Mouse (Mus musculus) hindbrain, embryonic 16.5 days (tissue): ENCODE data around the gene Zc2hc1b. TPM values are rescaled to one million over a fixed set of nuclear protein-coding genes. Genes with fewer than 3 reads are reported as not detected.
A peak's percentile ranks its signal among the peaks of the same experiment; 100 is the strongest.

Experiments used
- ATAC-seq: fragments of 200-750 bp; cut with Nextera tagmentation; 2 replicates; pipeline ENCODE4 v1.8.0; 2017; ENCODE audit warnings: moderate TSS enrichment, moderate library complexity
- H3K27ac ChIP-seq: fragments of 300-500 bp; sonication (generic); 2 replicates; pipeline ENCODE4 v1.5.1; 2014; ENCODE audit warnings: low read depth, mild to moderate bottlenecking, control low read depth, low read length, moderate library complexity
- H3K27me3 ChIP-seq: fragments of 300-500 bp; sonication (generic); replicated peaks from 2 replicates; pipeline ENCODE4 v1.6.1; 2014; ENCODE audit warnings: low read length; ENCODE audit not compliant: control insufficient read depth, insufficient read depth
- H3K36me3 ChIP-seq: fragments of 300-500 bp; sonication (generic); 2 replicates; pipeline ENCODE4 v1.6.1; 2014; ENCODE audit warnings: mild to moderate bottlenecking, low read length, moderate library complexity, mixed read lengths; ENCODE audit not compliant: control insufficient read depth, insufficient read depth
- H3K4me1 ChIP-seq: fragments of 300-500 bp; sonication (generic); 2 replicates; pipeline ENCODE4 v1.6.1; 2014; ENCODE audit warnings: low read depth, low read length; ENCODE audit not compliant: control insufficient read depth, insufficient read depth
- H3K4me2 ChIP-seq: fragments of 300-500 bp; sonication (generic); 2 replicates; pipeline ENCODE4 v1.6.1; 2014; ENCODE audit warnings: mild to moderate bottlenecking, low read length, control low read depth, moderate library complexity
- H3K4me3 ChIP-seq: fragments of 300-500 bp; sonication (generic); 2 replicates; pipeline ENCODE4 v1.5.1; 2014; ENCODE audit warnings: mild to moderate bottlenecking, low read length, control low read depth, moderate library complexity
- H3K9ac ChIP-seq: fragments of 300-500 bp; sonication (generic); 2 replicates; pipeline ENCODE4 v1.6.1; 2014; ENCODE audit warnings: low read depth, mild to moderate bottlenecking, control low read depth, low read length, moderate library complexity
- H3K9me3 ChIP-seq: fragments of 300-500 bp; sonication (generic); 2 replicates; pipeline ENCODE4 v1.6.1; 2014; ENCODE audit warnings: mild to moderate bottlenecking, low read length, moderate library complexity; ENCODE audit not compliant: control insufficient read depth
- WGBS: fragments of 180-500 bp; shearing (Covaris S2); extraction: QIAGEN DNeasy Blood & Tissue Kit; methylation state at CpG from one replicate; pipeline ENCODE4 v1.1.7; 2014; 5-methylcytosine and 5-hydroxymethylcytosine counted together
- polyA plus RNA-seq: library from polyadenylated mRNA; unstranded; fragments of >200 nt; fragmentation: Nextera tagmentation; extraction: Ambion mirVana; gene quantifications from 2 replicates; pipeline ENCODE4 v1.2.1, GENCODE M21; 2015

Zc2hc1b gene
- polyA plus RNA-seq, 1 experiment from 2014 or later, result not detected

DNA sequence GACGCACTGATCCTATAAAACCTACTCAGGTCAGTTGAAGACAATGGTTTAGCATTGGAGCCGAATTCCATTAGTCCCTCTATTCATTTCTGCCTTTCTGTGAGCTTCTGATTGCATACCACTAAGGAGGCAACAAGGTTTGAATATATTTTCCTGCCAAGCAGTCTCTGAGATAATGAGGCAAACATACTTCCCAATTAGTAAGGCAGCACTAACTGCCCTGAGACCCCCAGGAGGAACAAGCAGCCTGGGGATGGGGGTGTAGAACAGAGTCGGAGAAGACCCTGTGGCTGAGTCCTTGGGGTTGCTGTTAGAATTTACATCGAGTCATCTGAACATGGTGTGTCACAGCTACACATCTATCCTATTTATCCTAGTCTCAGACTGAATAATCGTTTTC, 22.4 kb downstream of the Zc2hc1b start:
- H3K4me2 ChIP-seq, result no peak overlapping the region
- H3K9me3 ChIP-seq, result 0 out of 2 replicates have a peak, but pooled peaks cover 2% of the 10 kb centered on the region
- no peak for ATAC-seq
- 81% methylated on average over 5 of the region's 5 CpGs for WGBS
- H3K36me3 ChIP-seq, result no peaks in the 10 kb centered on the region
- no peak overlapping the region for H3K4me3 ChIP-seq
- H3K4me1 ChIP-seq, result no peaks in the 10 kb centered on the region
- H3K27me3 ChIP-seq, result no peaks in the 10 kb centered on the region
- no peak overlapping the region for H3K27ac ChIP-seq
- no peak overlapping the region for H3K9ac ChIP-seq

DNA sequence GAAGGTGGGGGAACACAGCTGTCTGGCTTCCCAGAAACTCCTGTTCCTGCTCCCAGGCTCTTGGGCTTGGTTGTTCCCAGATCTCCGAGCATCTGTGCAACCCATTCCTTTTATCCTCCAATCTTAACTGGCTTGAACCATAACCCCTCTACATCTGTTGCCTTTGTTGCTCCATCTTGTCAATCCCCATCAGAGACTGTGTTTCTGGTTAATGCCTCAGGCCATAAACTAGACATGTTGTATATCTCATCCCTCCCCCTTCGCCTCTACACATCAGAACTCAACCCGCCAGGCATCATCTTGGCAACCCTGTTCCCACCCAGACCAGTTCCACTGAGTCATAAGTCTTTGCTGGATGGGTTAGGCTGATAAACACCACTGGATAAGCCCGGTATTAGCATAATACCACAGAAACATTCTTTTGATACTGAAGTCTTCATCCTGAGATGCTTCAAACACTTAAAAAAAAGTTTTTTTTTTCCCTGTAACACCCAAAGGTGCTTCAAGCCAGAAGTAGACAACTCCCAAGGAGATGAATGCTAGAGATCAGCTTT, 24.9 kb downstream of the Zc2hc1b start:
- no peak overlapping the region for H3K9ac ChIP-seq
- no peaks in the 10 kb centered on the region for H3K4me1 ChIP-seq
- no peaks in the 10 kb centered on the region for H3K27me3 ChIP-seq
- no peak overlapping the region for H3K4me3 ChIP-seq
- H3K9me3 ChIP-seq, result 0 out of 2 replicates have a peak, but pooled peaks cover 2% of the 10 kb centered on the region
- no peak for ATAC-seq
- no peak overlapping the region for H3K4me2 ChIP-seq
- WGBS, result 84% methylated on average over 4 of the region's 4 CpGs
- no peaks in the 10 kb centered on the region for H3K36me3 ChIP-seq
- H3K27ac ChIP-seq, result no peak overlapping the region

DNA sequence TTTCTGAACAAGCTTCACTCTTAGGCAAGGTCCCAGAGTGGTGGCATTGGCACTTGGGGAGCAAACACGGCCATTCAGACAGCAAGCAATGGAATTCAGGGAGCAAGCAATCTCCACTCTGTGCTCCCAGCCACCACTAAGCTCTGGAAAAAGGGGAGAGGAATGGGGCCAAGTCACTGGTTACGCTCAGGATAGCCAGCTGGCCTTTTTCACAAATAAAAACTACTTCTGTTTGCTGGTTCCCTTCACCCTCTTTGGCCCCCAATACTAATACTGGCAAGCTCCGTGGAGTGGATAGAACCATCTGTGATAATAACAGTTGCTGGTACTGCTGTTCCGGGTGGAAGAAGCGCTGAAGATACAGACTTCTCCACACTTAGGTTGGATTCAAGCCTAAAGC, 26.5 kb downstream of the Zc2hc1b start:
- no peaks in the 10 kb centered on the region for H3K36me3 ChIP-seq
- 67% methylated on average over 5 of the region's 5 CpGs for WGBS
- peak; percentile 54; the same call in 1 of the 2 replicates for ATAC-seq
- H3K27me3 ChIP-seq, result no peaks in the 10 kb centered on the region
- H3K4me3 ChIP-seq, result no peak overlapping the region
- H3K9me3 ChIP-seq, result no peaks in the 10 kb centered on the region
- H3K4me1 ChIP-seq, result no peaks in the 10 kb centered on the region
- H3K4me2 ChIP-seq, result no peak overlapping the region
- H3K9ac ChIP-seq, result no peak overlapping the region
- H3K27ac ChIP-seq, result no peak overlapping the region

DNA sequence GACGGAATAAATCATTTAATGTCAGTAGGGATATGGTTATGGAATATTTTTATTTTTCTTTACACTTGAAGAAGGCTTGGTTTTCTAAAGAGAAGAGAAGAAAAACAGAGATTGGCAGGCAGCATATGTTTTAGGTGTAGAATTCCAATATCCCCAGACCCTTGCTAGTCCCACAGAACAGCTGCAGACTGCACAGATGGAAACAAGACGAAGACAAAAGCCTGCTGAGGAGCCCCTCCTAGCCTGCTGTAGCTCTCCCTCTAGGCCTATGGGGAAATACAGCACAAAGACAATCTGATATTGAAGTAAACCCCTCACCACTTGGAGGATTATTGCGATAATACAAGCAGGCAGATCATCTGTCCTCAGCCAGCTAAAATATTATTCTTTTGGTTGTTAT, 27.4 kb downstream of the Zc2hc1b start:
- WGBS, result 56% methylated on average over 3 of the region's 3 CpGs
- no peak for ATAC-seq
- Histone ChIP-seq H3K4me1 (no peaks in the 10 kb centered on the region), H3K27me3 (no peaks in the 10 kb centered on the region), H3K9ac (no peak overlapping the region), H3K27ac (no peak overlapping the region), H3K36me3 (no peaks in the 10 kb centered on the region), H3K9me3 (no peaks in the 10 kb centered on the region), H3K4me3 (no peak overlapping the region), H3K4me2 (no peak overlapping the region)

DNA sequence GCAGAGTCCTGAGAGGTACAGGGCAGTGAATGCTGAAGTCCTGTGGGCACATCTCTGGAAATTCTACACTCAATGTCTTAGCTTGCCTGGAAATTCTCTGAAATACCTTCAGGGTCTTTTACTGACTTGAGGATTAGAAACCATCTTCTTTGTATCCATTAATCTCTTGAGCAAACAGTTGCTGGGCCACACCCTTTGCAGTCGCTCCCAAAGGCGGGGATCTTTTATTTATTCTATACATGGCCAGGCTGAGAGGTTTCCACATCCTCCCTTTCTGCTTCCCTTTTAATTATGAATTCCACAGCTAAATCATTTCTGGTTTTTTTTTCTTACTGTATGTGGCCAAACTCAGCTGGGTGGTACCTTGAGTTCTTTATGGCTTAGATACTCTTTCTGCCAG, 37.4 kb downstream of the Zc2hc1b start:
- no peaks in the 10 kb centered on the region for H3K36me3 ChIP-seq
- no peak for ATAC-seq
- no peaks in the 10 kb centered on the region for H3K27me3 ChIP-seq
- H3K4me3 ChIP-seq, result no peak overlapping the region
- H3K27ac ChIP-seq, result no peak overlapping the region
- 84% methylated on average over 2 of the region's 2 CpGs for WGBS
- H3K4me1 ChIP-seq, result no peaks in the 10 kb centered on the region
- no peaks in the 10 kb centered on the region for H3K9me3 ChIP-seq
- no peak overlapping the region for H3K4me2 ChIP-seq
- no peak overlapping the region for H3K9ac ChIP-seq

DNA sequence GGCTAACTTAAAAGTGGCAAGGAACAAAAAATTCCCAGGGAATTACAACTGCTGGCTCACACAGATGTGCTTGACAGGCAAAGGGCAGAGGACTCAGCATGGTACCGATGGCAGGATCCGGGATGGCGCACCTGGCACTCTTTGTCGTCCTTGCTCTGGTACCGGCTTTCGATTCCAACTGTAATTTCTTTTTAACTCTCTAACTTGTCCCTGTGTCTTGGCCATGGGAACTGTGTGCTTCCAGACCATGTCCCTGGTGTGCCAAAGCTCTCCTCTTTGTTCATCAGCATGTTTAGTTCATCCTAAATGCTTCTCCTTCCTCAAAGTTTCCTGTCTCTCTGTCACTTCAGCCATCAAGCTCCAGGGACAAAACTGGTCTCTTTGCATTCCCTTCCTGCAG, 39.9 kb downstream of the Zc2hc1b start:
- Histone ChIP-seq H3K4me3 (no peak overlapping the region), H3K9me3 (no peaks in the 10 kb centered on the region), H3K27ac (no peak overlapping the region), H3K4me2 (no peak overlapping the region), H3K4me1 (no peaks in the 10 kb centered on the region), H3K9ac (no peak overlapping the region), H3K36me3 (no peaks in the 10 kb centered on the region), H3K27me3 (no peaks in the 10 kb centered on the region)
- ATAC-seq, result no peak
- 84% methylated on average over 6 of the region's 6 CpGs for WGBS

DNA sequence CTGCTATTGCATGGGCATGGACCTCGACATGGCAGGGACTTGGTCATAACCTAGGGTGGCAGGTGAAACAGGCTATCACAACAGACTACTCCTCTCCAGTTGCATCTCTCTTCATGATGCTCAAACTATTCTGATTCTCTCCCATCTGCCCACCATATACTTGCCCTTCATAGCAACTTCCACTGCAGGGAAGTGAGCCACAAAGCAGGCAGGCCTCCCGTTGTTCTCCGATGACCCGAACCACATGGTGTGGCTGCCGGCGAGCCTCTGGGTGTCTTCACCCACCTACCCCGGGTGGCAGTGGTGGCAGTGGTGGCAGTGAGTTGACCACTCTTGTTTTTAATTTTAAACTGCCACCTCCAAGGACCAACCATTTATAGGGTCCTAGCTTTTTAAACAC, 42.1 kb downstream of the Zc2hc1b start:
- no peak for ATAC-seq
- no peaks in the 10 kb centered on the region for H3K9me3 ChIP-seq
- no peak overlapping the region for H3K9ac ChIP-seq
- H3K27me3 ChIP-seq, result no peaks in the 10 kb centered on the region
- H3K4me1 ChIP-seq, result no peaks in the 10 kb centered on the region
- H3K4me2 ChIP-seq, result no peak overlapping the region
- H3K27ac ChIP-seq, result no peak overlapping the region
- no peak overlapping the region for H3K4me3 ChIP-seq
- 96% methylated on average over 7 of the region's 7 CpGs for WGBS
- H3K36me3 ChIP-seq, result no peaks in the 10 kb centered on the region

DNA sequence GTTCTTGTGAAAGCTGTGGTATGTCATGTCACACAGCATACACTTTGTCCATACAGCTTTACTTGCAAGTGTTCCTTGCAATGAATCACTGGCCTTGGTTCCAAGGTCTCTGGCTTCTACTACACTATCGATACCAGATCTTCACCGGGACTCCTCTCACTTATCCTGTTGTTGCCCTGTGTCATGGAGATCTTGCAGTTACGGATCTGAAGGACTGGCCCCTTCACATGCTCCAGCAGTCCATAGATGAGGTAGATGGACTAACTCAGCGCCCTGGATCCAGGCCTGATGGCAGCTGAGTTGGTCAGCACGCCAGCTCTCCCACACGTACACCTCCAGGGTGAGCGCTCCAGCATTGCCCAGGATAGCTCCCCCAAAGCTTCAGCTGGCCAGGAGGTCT, 42.5 kb downstream of the Zc2hc1b start:
- WGBS, result 95% methylated on average over 7 of the region's 7 CpGs
- Histone ChIP-seq H3K27me3 (no peaks in the 10 kb centered on the region), H3K9ac (no peak overlapping the region), H3K27ac (no peak overlapping the region), H3K36me3 (no peaks in the 10 kb centered on the region), H3K4me2 (no peak overlapping the region), H3K4me3 (no peak overlapping the region), H3K9me3 (no peaks in the 10 kb centered on the region), H3K4me1 (no peaks in the 10 kb centered on the region)
- ATAC-seq, result no peak

DNA sequence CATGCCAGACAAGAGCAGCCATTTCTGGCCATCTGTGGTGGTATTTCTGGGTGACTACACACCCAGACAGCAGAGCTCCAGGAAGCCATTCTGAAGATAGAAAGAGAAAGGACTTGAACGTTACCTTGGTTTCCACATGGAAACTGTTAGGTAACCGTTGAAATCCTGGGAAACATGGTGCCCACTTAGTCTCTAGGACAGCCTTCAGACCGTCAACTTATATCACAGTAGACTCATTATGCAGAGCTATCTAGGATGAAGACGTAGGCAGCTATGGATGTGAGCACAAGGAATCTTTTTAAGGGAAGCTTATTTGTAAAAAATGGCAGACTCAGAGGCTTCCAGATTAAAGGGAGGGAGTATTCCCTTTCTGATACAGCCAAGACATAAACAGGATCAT, 44.0 kb downstream of the Zc2hc1b start:
- Histone ChIP-seq H3K36me3 (no peaks in the 10 kb centered on the region), H3K27me3 (no peaks in the 10 kb centered on the region), H3K4me3 (no peak overlapping the region), H3K9me3 (no peaks in the 10 kb centered on the region), H3K9ac (no peak overlapping the region), H3K4me2 (no peak overlapping the region), H3K27ac (no peak overlapping the region), H3K4me1 (no peaks in the 10 kb centered on the region)
- 85% methylated on average over 4 of the region's 4 CpGs for WGBS
- ATAC-seq, result no peak

DNA sequence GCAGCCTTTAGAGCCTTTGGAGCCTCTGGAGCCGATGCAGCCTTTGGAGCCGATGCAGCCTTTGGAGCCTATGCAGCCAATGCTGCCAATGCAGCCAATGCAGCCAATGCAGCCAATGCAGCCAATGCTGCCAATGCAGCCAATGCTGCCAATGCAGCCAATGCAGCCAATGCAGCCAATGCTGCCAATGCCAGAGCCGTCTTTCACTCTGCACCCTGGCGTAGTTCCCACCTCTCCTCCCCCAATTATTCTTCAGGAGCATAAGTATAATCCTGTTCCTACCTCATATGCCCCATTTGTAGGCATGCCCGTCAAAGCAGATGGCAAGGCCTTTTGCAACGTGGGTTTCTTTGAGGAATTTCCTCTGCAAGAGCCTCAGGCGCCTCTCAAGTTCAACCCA, 49.9 kb downstream of the Zc2hc1b start:
- Histone ChIP-seq H3K4me3 (no peak overlapping the region), H3K4me1 (no peaks in the 10 kb centered on the region), H3K4me2 (no peak overlapping the region), H3K27ac (no peak overlapping the region), H3K9me3 (no peaks in the 10 kb centered on the region), H3K27me3 (no peaks in the 10 kb centered on the region), H3K36me3 (no peaks in the 10 kb centered on the region), H3K9ac (no peak overlapping the region)
- no peak for ATAC-seq
- WGBS, result 90% methylated on average over 7 of the region's 7 CpGs
